Mouse (Mus musculus): ENCODE measurements around the gene Rhoa.
"Not testable (repeated sequence)": the region's sequence is repeated elsewhere in the genome, so short reads cannot be mapped to it uniquely, and the experiment has no call there.

The Rhoa gene

DNA sequence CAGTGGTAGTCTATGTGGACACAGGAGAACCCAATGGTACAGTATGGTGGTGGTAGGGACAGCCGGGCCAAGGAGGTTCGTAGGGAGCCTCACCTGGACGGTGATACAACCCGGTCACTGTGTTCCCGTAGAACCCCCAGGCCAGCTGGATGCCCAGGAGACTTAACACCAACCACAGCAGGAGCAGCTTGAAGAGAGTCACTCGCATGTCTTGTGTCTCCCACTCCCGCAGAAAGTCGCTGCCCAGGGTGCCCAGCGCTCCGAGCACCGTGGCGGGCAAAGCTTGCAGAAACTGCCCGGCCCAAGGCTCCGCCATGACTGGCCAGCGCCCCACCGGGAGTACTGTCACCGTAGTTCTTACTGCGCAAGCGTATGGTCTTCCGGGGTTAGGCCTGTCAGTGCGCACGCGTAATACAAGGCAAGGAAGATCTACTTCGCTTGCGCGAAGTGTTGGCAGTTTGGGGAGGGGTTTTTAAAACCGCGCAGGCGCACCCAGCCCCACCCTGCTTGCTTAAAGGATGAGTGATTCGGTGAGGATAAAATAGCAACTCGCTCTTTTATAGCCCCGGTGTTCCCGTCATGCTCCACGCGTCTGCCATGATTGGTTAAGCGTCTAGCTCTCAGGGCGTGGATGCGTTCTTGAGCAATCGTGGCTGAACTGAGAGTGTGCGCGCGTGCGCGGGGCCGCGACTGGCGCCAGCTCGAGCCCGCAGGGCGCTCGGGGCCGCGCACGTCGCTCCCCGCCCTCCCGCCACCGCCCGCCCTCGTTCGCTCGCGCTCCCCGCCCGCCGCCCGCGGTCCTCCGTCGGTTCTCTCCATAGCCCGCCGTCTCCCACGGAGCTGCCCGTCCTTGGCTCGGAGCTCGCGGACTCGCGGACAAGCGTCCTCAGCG, at the start of gene Rhoa, which contains the start of gene Tcta:
Gene Rhoa, plus strand, starts transcription at position 501 of the 892 bp plus-strand sequence.
Gene Tcta, minus strand, starts transcription at position 532 of the 892 bp plus-strand sequence.
- DNase-seq: peak; percentile 99

GRCm38 (mm10) chr9:108260526-108260925, 45.4 kb upstream of the Rhoa start:
- no peak for DNase-seq

GRCm38 (mm10) chr9:108261865-108262264, 44.1 kb upstream of the Rhoa start:
- DNase-seq: no peak

- peak; percentile 24 for DNase-seq
Measured at GRCm38 (mm10) chr9:108262494-108263049, 43.4 kb upstream of the Rhoa start.

DNA sequence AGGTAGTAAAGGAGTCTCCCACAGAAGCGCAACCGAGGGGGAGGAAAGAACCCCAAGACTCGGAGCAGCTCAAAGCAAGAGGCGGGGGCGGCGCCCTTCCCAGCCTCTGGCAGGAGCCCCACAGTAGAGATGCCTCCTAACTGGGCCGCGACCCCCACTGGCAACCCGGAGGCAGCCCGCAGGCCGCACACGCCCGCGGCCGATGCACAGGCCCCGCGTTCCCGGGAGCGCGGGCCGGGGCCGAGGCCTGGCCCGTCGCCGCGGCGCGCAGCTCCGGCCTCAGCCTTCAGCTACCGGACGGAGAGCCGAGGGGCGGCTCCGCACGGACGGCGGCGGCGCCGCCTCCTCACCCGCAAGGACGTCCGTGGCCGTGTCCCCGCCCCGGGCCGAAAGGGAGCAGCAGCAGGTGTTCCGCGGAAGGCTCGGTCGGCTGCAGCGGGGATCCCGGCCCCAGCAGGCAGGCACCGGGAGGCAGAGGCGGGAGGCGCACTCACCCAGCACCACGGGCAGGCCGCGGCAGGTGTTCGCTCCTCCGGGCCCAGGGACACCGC, 42.7 kb upstream of the Rhoa start:
- DNase-seq: peak; percentile 42

GRCm38 (mm10) chr9:108263690-108264190, 42.2 kb upstream of the Rhoa start, which contains the start of gene Dag1:
Gene Dag1 (minus strand): TSS chr9:108263958.
- DNase-seq: peak; percentile 100

DNA sequence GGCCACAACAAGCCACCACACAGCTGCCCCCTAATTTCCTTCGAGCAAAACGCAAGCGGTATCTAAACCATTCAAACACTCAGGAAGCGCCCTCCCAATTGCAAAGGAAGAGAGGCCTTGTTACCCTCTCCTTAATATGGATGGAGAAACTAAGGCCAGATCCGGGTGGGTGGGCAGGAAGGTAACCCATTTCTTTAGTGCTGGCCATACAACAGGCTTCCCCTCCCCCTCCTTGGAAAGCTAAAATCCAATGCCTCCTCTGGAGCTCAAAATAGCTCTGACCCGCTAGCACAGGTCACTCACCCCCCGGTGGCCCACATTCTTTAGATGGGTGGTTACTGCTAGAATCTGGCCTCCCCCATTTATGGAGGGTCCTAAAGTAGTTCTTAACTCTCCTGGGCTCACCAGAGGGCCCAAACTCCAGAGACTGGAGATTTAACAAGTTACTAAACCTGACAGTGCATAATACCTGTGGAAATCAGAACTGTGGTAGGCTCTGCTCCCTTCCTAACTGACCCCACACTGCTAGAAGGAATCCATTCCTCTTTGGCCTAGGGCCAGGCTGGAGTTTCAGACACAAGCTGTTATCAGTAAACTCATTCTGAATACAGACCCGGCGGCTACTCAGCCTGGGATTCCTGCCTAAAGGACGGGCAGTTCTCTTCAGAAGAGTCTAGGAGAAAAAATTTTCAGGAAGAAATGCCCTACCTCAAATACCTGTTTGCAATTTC, 41.6 kb upstream of the Rhoa start:
- DNase-seq: peak; percentile 76

DNA sequence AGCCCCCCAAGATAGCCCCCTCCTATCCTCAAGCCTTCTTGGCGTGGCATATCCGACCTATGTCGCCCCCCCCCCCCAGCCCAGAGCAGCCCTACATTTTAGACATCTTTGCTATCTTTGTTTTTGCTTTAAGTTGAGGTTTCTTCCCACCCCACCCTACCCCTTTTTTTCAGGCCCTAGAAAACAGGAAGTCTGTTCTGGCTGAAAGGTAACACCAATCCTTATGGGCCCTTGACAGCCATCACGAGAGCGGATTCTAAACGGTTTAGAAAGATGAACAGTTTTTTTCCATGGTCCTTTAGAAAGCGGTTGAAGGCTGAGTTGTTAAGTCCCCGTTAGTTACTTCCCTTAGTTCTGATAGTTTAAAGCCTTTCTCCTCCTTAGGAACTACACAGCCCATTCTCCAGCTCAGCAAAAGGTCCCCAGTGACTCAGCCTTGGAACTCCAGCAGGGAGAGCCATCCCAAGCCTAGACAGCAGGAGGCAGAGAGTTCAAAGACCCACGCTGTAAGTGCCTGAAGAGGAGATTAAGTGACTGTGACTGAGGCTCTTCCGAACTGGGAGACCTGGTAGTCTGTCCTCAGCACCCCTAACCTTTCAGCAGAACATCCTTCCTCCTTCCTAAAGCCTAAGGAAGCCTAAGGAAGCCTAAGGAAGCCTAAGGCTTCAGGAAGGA, 39.5 kb upstream of the Rhoa start:
- no peak for DNase-seq

- peak; percentile 54 for DNase-seq
Measured at GRCm38 (mm10) chr9:108267691-108268090, 38.2 kb upstream of the Rhoa start.

DNA sequence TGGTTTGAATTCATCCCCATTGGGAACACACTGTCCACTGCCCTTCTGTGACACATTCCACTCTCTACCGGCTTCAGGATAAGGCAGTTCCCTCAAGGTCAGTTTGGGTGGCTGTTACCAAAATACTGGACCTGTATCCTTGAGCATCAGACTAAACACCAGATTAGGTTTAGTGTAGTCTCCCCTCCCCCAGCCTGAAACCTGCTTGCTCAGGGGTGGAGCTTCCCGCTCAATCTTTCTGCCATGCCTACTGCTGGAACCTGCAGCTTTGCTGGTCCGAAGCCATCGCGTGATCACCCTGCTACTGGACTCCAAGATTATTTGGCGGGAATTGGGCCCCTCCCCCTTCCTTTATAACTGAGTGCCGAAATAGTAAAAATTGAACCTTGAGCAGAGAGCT, 37.2 kb upstream of the Rhoa start:
- DNase-seq: not testable (repeated sequence)

- no peak for DNase-seq
Measured at GRCm38 (mm10) chr9:108271941-108272340, 34.0 kb upstream of the Rhoa start.

DNA sequence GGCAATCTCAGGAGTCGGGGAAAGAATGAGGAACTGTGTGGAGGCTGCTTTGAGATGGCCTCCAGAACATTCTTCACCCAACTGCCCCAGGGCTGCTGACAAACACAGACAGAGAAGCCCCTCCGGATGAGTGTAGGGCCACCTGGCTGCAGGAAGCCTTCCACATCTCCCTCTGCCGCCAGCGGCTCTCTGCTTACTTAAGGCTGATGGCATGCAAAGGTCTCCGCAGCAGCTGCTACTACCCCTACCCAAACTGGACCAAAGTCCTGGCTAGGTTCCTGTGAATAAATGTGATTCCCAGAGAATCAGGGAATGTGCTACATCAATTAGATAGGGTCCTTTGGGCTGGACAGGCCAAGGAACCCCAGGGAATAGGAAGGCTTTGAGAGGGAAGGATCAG, 33.2 kb upstream of the Rhoa start:
- DNase-seq: no peak

DNA sequence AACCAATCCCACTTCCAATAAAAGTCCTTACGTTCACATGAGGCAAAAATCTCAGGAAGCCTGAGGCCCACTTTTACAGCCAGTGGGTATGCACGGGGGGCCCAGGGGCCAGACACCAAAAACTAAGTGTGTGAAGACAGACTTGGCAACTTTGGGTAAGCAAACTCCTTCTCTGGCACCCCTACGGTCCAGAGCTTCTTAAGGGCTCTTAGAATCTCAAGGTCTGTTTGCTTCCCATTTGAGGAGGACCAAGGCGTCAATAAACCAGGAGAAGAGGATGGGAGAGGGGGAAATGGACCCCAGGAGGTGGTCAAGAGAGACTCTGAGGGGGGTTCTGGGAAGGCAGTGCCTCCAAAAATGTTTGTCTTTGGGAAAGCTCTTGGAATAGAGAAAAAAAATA, 32.4 kb upstream of the Rhoa start:
- DNase-seq: no peak

DNA sequence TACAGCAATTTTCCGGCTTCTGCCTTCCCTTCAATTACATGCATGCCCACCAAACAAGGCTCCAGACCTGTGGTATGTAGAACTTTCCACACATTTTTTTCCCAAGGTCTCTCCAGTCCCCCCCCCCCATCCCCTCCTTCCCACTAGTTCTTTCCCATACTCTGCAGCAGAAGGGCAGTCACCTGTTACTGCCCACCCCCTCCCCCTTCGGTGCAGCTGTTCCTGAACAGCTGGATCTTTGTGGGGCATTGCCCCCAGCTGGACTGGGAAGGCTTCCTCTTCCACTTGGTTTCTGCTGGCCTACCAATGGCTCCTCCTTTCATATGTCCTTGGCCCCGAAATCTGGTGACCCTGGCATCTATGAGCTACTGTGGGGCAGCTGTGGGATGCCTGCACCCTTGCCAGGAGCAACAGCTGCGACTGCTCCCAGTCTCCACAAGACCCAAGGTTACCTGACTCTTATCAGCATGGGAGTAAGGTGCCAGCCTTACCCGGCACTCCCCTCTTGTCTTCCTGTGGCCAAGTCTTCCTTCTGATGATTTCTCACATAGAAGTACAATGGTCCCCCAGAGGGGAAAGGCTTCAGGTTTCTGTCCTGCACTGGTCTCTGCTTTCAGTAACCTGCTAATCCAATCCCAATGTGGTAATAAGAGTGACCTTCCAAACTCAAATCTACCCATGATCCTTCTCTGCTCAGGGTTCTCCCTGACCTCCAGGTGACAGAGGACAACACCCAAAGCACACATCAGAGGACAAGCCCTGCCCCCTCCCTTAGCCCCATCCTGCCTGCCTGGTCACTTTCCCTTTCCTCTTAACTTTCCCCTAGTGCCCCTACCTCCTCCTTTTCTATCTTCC, 31.2 kb upstream of the Rhoa start:
- no peak for DNase-seq

GRCm38 (mm10) chr9:108275331-108275659, 30.6 kb upstream of the Rhoa start:
- DNase-seq: peak; percentile 70

- DNase-seq: peak; percentile 70
Measured at GRCm38 (mm10) chr9:108278697-108279450, 27.1 kb upstream of the Rhoa start.

- DNase-seq: peak; percentile 92
Measured at GRCm38 (mm10) chr9:108280071-108280828, 25.7 kb upstream of the Rhoa start.

DNA sequence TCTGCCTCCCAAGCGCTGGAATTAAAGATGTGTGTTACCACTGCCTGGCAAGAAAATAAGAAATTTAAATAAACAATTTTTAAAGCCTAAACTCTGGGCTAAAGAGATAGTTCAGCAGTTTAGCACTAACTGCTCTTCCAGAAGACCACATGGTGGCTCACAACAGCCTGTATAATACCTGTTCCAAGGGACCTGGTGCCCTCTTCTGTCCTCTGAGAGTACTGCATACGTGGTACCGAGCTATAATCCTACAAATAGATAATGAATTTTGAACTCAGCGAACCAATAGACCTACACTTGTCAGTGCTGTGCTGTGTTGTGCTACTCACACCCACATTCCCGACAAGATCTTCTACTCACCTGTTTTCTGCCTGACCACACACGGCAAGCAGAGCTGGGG, 21.5 kb upstream of the Rhoa start:
- peak; percentile 89 for DNase-seq

GRCm38 (mm10) chr9:108287526-108288238, 18.2 kb upstream of the Rhoa start:
- not testable (repeated sequence) for DNase-seq

Measured in lung, postnatal 10 days (tissue).